Mouse (Mus musculus): ENCODE data around the gene Pop5.

The Pop5 gene

DNA sequence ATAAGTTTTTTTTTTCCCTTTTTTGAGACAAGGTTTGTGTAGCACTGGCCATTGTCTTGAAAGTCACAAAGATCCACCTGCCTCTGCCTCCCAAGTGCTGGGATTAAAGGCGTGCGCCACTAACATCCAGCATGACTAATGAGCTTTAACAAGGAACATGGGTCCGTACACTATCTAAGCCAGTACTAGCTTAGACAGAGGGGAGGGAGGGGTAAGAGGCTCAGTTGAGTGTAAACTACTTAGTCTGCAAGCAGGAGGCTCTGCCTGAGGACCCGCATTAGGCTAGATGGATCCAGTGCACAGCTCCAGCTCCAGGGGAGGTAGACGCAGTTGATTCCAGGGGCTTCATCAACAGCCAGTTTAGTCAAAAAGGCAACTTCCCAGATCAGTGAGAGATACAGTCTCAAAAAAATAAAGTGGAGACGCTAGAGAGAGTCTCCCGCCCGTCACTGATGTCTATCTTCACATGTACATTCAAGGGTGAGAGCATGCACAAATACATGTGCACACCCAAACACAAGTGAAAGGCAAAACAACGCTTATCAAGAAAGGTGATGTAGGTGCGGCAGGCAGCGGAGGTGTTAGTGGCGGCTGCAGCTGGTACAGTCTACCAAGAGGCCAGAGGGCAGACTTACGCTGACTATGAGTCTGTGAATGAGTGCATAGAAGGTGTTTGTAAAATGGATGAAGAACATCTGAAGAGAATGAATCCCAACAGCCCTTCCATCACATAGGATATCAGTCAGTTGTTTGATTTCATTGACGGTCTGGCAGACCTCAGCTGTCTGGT lies 27.1 kb downstream of the Pop5 start:
- no peak for DNase-seq (ENCODE audit: low spot score in 2 of 2)

DNA sequence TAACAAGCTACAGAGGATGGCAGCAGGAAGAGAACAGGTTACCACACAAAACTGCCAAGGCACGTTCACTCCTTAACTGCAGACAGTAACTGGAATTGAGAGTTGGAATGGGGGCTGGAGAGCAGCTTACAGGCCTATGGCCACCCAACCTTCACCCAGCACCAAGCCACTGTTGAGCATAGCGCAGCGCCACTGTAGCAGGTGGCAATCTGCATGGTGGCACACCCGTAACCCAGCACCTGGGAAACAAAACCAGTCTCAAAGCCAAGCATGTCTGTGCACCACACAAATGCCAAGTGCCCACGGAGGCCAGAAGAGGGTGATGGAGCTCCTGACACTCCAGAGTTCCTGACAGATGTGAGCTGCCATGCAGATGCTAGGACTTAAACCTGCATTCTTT lies 30.7 kb downstream of the Pop5 start:
- no peak for DNase-seq (ENCODE audit: low spot score in 2 of 2)

DNA sequence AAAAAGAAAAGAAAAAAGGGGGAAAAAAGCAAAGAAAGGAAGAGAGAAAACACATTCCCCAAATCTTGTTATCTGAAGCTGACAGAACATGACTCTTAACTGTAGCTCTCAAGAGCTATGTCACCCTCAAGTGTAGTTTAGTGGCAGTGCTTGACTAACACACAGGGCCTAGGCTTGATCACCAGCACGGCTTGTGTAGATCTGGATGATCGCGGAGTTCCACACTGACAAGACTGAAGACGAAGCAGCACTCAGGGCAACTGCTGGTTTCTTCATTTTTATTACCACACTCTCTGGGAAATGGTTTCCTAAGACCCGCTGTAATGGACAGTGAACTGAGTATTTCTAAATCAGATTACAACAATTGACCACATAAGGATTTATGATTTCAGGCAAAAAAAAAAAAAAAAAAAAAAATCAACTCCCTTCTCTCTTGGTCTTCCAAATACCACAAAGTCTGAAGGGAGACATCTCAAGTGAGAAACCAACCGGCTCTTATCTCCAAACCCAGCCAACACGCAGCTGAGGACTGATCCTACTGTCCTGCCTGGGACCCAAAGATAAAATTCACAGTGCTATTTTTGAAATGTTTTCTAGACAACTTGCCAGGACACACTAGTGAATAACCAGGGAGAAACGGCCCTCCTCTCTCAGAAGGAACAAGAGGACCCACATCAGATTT lies 31.3 kb downstream of the Pop5 start:
- no peak for DNase-seq (ENCODE audit: low spot score in 2 of 2)

DNA sequence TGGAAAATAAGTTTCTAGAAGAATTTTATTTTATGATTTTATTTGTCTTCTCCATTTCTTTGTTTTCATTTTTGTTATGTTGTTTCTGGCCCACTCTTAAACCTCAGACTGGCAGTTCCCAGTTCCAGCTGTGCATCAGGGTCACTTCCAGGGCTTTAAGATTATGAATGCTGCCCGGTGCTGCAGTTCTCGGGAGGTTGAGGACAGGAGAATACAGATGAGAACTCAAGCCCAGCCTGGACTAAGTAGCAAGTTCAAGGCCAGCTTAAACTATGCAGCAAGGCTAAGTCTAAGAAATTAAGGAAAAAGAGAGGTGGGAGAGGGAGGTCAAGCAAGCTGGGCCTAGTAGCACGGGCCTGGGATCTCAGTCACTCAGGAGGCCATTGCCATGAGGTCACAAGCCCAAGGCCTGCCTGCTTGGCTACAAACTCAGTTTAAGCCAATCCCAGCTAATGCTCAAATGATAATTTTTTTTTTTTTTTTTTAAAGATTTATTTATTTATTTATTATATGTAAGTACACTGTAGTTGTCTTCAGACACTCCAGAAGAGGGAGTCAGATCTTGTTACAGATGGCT lies 31.9 kb downstream of the Pop5 start:
- DNase-seq (ENCODE audit: low spot score in 2 of 2), result no peak

- DNase-seq (ENCODE audit: low spot score in 2 of 2), result no peak
Observed at GRCm38 (mm10) chr5:115268266-115268665, 32.6 kb downstream of the Pop5 start.

DNA sequence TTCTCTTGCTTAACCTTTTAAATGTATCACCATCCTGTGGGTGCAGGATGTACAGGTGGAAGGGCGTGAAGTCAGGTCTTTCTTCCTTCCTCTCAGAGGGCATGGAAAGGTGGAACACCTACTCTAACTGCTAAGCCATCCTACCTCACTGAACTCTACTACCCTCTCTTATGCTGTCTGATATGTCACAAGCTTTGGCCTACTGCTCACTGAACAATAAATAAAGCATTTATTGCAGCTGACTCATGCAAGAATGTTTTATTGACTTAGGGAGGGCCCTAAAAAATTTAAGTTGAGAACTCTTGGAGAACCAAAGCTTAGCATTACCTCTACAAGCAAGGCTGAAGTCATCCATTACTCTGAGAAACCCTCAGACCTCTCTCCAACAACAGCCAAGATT lies 34.3 kb downstream of the Pop5 start:
- no peak for DNase-seq (ENCODE audit: low spot score in 2 of 2)

GRCm38 (mm10) chr5:115271931-115272811 lies 36.5 kb downstream of the Pop5 start:
- peak; percentile 19 to 30 for DNase-seq (ENCODE audit: low spot score in 2 of 2)

DNA sequence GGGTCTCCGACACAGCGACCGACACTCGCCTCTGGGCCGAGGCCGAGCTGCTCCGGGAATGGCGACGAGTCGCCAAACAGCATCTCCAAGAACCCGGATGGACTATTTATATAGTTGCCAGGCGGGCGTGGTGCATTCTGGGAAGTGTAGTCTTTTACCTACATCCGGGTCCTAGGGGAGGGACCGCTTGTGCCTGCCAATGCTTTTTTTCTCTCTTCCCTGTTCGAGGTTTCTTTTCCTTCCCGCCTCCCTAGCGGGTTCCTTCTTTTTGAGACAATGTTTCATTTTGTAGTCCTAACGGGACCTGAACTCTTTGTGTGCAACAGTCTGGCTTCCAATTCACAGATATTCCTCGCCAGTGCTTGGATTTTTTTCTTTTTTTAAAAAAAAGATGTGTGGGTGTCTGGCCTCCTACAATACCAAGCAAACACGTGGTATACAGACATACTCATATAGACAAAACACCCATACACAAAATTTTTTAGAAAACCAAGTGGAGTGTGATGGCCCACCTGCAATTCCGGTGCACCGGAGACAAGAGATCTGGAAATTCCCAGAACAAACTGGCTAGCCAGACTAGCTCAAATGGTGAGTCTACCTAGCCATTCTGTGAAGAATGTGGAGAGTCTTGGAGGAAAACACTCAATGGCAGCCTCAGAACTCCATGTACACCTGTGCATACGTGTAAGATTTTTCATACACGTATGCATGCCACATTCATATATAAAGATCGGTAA lies 37.3 kb downstream of the Pop5 start, which contains the start of gene Rnf10:
Gene Rnf10, minus strand, starts transcription at position 87 of the 737 bp plus-strand sequence.
- DNase-seq (ENCODE audit: low spot score in 2 of 2), result peak; percentile 96 to 97

GRCm38 (mm10) chr5:115273549-115274135 lies 38.0 kb downstream of the Pop5 start:
- DNase-seq (ENCODE audit: low spot score in 2 of 2), result no peak

DNA sequence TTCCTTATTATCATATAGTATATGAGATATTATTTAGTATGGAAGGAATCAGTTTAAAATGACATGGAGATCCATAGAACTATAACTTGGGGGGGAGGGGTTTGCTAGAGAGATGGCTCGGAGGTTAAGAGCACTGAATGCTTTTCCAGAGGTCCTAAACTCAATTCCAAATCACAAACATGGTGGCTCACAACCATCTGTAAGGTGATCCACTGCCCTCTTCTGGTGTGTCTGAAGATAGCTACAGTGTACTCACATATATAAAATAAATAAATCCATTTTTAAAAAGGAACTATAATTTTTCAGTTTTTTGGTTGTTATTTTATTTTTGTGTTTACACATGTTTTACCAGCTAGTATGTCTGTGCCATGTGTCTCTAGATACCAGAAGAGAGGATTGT lies 38.7 kb downstream of the Pop5 start:
- no peak for DNase-seq (ENCODE audit: low spot score in 2 of 2)

- DNase-seq (ENCODE audit: low spot score in 2 of 2), result no peak
Observed at GRCm38 (mm10) chr5:115274771-115275170, 39.1 kb downstream of the Pop5 start.

DNA sequence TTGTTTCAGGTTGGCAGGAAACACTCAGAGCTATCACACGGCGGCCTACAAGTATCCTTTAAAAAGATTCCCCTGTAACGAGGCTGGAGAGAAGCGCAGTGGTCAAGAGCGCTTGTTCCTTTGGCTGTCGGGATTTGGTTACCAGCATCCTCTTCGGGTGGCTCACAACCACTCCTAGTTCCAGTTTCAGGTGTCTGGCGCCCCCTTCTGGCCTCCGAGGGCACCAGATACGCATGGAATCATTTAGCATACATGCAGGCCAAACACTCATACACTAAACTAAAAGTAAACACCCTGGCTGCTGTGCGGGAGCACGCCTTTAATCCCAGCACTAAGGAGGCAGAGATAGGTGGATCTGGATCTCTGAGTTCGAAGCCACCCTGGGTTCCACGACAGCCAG lies 40.4 kb downstream of the Pop5 start:
- DNase-seq (ENCODE audit: low spot score in 2 of 2), result peak in 1 of 2 experiments; percentile 33

GRCm38 (mm10) chr5:115278053-115278452 lies 42.4 kb downstream of the Pop5 start:
- DNase-seq (ENCODE audit: low spot score in 2 of 2), result no peak

GRCm38 (mm10) chr5:115278785-115279184 lies 43.1 kb downstream of the Pop5 start:
- DNase-seq (ENCODE audit: low spot score in 2 of 2), result no peak

DNA sequence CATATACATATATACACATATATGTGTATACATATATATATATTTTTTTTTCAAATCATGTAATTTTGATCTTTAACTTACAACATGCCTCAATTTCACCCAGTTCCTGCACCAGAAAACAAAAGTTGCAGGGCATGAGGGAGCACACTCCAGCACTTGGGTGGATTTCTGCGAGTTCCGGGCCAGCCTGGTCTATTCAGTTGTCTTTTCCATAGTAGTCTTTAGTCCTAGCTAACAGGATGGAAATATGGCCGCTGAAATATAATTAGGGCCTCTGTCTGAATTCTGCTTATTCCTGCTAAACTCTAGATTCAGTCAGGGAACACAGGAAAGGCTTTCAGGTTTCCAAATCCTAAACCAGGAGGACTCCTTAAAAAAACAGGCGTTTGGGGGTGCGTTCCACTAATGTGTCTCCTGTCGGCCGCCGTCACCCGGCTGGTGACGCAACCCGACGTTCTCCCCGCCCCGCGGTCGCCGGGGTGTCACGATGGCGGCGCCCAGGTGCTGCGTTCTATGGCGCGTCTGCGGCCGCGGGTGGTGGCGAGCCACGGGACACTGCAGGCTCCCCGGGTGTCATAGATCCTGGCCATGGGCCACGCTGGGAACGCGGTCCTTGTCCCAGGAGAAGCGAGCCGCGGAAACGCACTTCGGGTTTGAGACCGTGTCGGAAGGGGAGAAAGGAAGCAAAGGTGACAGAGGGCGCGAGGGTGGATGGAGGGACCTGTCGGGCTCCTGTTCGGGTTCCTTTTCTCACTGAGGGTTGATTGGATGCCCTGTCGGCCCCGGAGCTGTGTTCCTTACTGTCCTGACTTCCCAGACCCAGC lies 43.8 kb downstream of the Pop5 start, which contains the start of gene Coq5:
Gene Coq5, plus strand, starts transcription at position 441 of the 824 bp plus-strand sequence.
- DNase-seq (ENCODE audit: low spot score in 2 of 2), result peak; percentile 73 to 82

- DNase-seq (ENCODE audit: low spot score in 2 of 2), result no peak
Observed at GRCm38 (mm10) chr5:115280050-115280687, 44.5 kb downstream of the Pop5 start.

GRCm38 (mm10) chr5:115284735-115285134 lies 49.1 kb downstream of the Pop5 start:
- no peak for DNase-seq (ENCODE audit: low spot score in 2 of 2)

GRCm38 (mm10) chr5:115294173-115294572 lies 58.5 kb downstream of the Pop5 start:
- DNase-seq (ENCODE audit: low spot score in 2 of 2), result no peak
